Comparison of ENCODE assay signal across 9 mouse cellular contexts in genomic region chr4:106778116-106778788, GRCm38 (mm10). TPM values are rescaled to one million over a fixed set of nuclear protein-coding genes. Genes with fewer than 3 reads are reported as not detected.
DNase-seq lines count a peak whose midpoint lies in the region; ATAC-seq and TF ChIP-seq lines count a peak whose summit lies in the region.
"Had no signal": no experiment of that assay in that cellular context is flagged by ENCODE, and none has a peak within 500 bp of the region (broad histone marks: within the 10 kb centered on the region; RNA-seq: fewer than 3 reads in every experiment).

No protein-coding gene starts in this region.

- ATAC-seq in liver, postnatal 0 days = peak; percentile 93

- H3K27me3 ChIP-seq in liver, postnatal 0 days (ENCODE audit: insufficient read depth, low read length) = no peaks in the 10 kb centered on the region

- DNase-seq in NIH3T3 (ENCODE audit: low read depth) = peak; percentile 100
- peak; percentile 97 to 99 for DNase-seq in cerebellum, postnatal 14 days
- peak; percentile 78 to 84 for DNase-seq in frontal cortex, postnatal 14 days (ENCODE audit: low spot score in 2 of 2)
- DNase-seq in heart, postnatal 4 days = peak; percentile 95
- DNase-seq in layer of hippocampus, adult 2 months (ENCODE audit: low spot score in 2 of 2) = peak; percentile 70 to 87
- DNase-seq in liver, postnatal 0 days = peak; percentile 83
- DNase-seq in urinary bladder, postnatal 36 days (ENCODE audit: low spot score in 2 of 2) = peak; percentile 64 to 93

- WGBS in liver, postnatal 0 days (ENCODE audit: insufficient replicate concordance) = 66% methylated on average over 5 of the region's 5 CpGs
- WGBS in olfactory bulb, adult 2 months = 56% methylated on average over 5 of the region's 5 CpGs

- H3K27ac ChIP-seq in layer of hippocampus, adult 2 months = peak overlapping the region; percentile 88
- no peak overlapping the region for H3K27ac ChIP-seq in liver, postnatal 0 days (ENCODE audit: low read depth)
- peak overlapping the region; percentile 60; the same call in 1 of the 2 replicates for H3K27ac ChIP-seq in olfactory bulb, adult 2 months (ENCODE audit: insufficient read depth, low read depth, low read length)

- TF ChIP-seq CTCF in layer of hippocampus, adult 2 months (conservative IDR thresholded peaks at IDR 0.05) = no peak
- TF ChIP-seq CTCF in liver, postnatal 0 days (IDR thresholded peaks at IDR 0.05; ENCODE audit: low read depth) = no peak
- no peak for TF ChIP-seq CTCF in olfactory bulb, adult 2 months (IDR thresholded peaks at IDR 0.05; ENCODE audit: insufficient read depth, low read depth, low read length)

- peak; percentile 81 for TF ChIP-seq EP300 in liver, postnatal 0 days (IDR thresholded peaks at IDR 0.05; ENCODE audit: low read depth)

- H3K36me3 ChIP-seq in liver, postnatal 0 days (replicated peaks; ENCODE audit: insufficient read depth, low read length) = no peaks in the 10 kb centered on the region

- H3K4me3 ChIP-seq in layer of hippocampus, adult 2 months = no peak overlapping the region
- H3K4me3 ChIP-seq in liver, postnatal 0 days (ENCODE audit: low read depth, low read length) = no peak overlapping the region
- H3K4me3 ChIP-seq in olfactory bulb, adult 2 months (ENCODE audit: insufficient read depth, low read depth, low read length) = no peak overlapping the region

- no peak overlapping the region for H3K4me2 ChIP-seq in liver, postnatal 0 days (ENCODE audit: low read depth, low read length)

- peaks cover 11% of the 10 kb centered on the region for H3K4me1 ChIP-seq in liver, postnatal 0 days (ENCODE audit: insufficient read depth)
- H3K4me1 ChIP-seq in olfactory bulb, adult 2 months (ENCODE audit: control insufficient read depth, insufficient read depth, low read length) = peaks cover 18% of the 10 kb centered on the region

- H3K9ac ChIP-seq in liver, postnatal 0 days (replicated peaks) = no peak overlapping the region

- H3K9me3 ChIP-seq in liver, postnatal 0 days (ENCODE audit: low read length) = no peaks in the 10 kb centered on the region

- no peak for TF ChIP-seq POLR2A in olfactory bulb, adult 2 months (IDR thresholded peaks at IDR 0.05; ENCODE audit: insufficient read depth, low read depth, low read length)

RNA-seq across cellular contexts. Expression of gene Acot11, which starts 26.5 kb away (rescaled TPM):
- 10 to 100 TPM; 12.7 to 13.7 TPM for total RNA-seq in heart, postnatal 4 days (2021)
- 10 to 100 TPM; 45.6 to 55.5 TPM for total RNA-seq in layer of hippocampus, adult 2 months (2021)
- 0.72 and 2.1 TPM in 2 replicates for polyA plus RNA-seq in liver, postnatal 0 days (2015; fragmentation: Nextera tagmentation; extraction: Ambion mirVana)
- polyA plus RNA-seq in olfactory bulb, adult 2 months (2012; ENCODE audit: insufficient read depth, insufficient read length, low replicate concordance, missing spikeins) = not detected in 2 replicates

RNA-seq across cellular contexts. Expression of gene Fam151a, which starts 44.6 kb away (rescaled TPM):
- under 1 TPM; 0.19 to 0.41 TPM for total RNA-seq in heart, postnatal 4 days (2021)
- not detected for total RNA-seq in layer of hippocampus, adult 2 months (2021)
- 0.07 TPM in 1 of 2 replicates, not detected in the other for polyA plus RNA-seq in liver, postnatal 0 days (2015; fragmentation: Nextera tagmentation; extraction: Ambion mirVana)
- not detected in 2 replicates for polyA plus RNA-seq in olfactory bulb, adult 2 months (2012; ENCODE audit: insufficient read depth, insufficient read length, low replicate concordance, missing spikeins)
- total RNA-seq: neutrophil, adult 5-6 weeks had no signal

RNA-seq across cellular contexts. Expression of gene Mroh7, which starts 47.5 kb away (rescaled TPM):
- 1 to 10 TPM in 1 of 2 experiments, under 1 TPM in 1; 0.16 to 1.1 TPM for total RNA-seq in heart, postnatal 4 days (2021)
- total RNA-seq in layer of hippocampus, adult 2 months (2021) = 1 to 10 TPM; 4.7 to 5.4 TPM
- polyA plus RNA-seq in liver, postnatal 0 days (2015; fragmentation: Nextera tagmentation; extraction: Ambion mirVana) = 0.07 and 0.08 TPM in 2 replicates
- polyA plus RNA-seq in olfactory bulb, adult 2 months (2012; ENCODE audit: insufficient read depth, insufficient read length, low replicate concordance, missing spikeins) = not detected in 2 replicates
- total RNA-seq: neutrophil, adult 5-6 weeks had no signal
